Mouse (Mus musculus) hindbrain, embryonic 16.5 days (tissue): ENCODE data around the gene Ms4a4b. TPM values are rescaled to one million over a fixed set of nuclear protein-coding genes. Genes with fewer than 3 reads are reported as not detected.
"Not testable (repeated sequence)": the region's sequence is repeated elsewhere in the genome, so short reads cannot be mapped to it uniquely, and the experiment has no call there.

Experiments used
- ATAC-seq: fragments of 200-750 bp; cut with Nextera tagmentation; 2 replicates; pipeline ENCODE4 v1.8.0; 2017; ENCODE audit warnings: moderate TSS enrichment, moderate library complexity
- H3K27ac ChIP-seq: fragments of 300-500 bp; sonication (generic); 2 replicates; pipeline ENCODE4 v1.5.1; 2014; ENCODE audit warnings: low read depth, mild to moderate bottlenecking, control low read depth, low read length, moderate library complexity
- H3K27me3 ChIP-seq: fragments of 300-500 bp; sonication (generic); replicated peaks from 2 replicates; pipeline ENCODE4 v1.6.1; 2014; ENCODE audit warnings: low read length; ENCODE audit not compliant: control insufficient read depth, insufficient read depth
- H3K36me3 ChIP-seq: fragments of 300-500 bp; sonication (generic); 2 replicates; pipeline ENCODE4 v1.6.1; 2014; ENCODE audit warnings: mild to moderate bottlenecking, low read length, moderate library complexity, mixed read lengths; ENCODE audit not compliant: control insufficient read depth, insufficient read depth
- H3K4me1 ChIP-seq: fragments of 300-500 bp; sonication (generic); 2 replicates; pipeline ENCODE4 v1.6.1; 2014; ENCODE audit warnings: low read depth, low read length; ENCODE audit not compliant: control insufficient read depth, insufficient read depth
- H3K4me2 ChIP-seq: fragments of 300-500 bp; sonication (generic); 2 replicates; pipeline ENCODE4 v1.6.1; 2014; ENCODE audit warnings: mild to moderate bottlenecking, low read length, control low read depth, moderate library complexity
- H3K4me3 ChIP-seq: fragments of 300-500 bp; sonication (generic); 2 replicates; pipeline ENCODE4 v1.5.1; 2014; ENCODE audit warnings: mild to moderate bottlenecking, low read length, control low read depth, moderate library complexity
- H3K9ac ChIP-seq: fragments of 300-500 bp; sonication (generic); 2 replicates; pipeline ENCODE4 v1.6.1; 2014; ENCODE audit warnings: low read depth, mild to moderate bottlenecking, control low read depth, low read length, moderate library complexity
- H3K9me3 ChIP-seq: fragments of 300-500 bp; sonication (generic); 2 replicates; pipeline ENCODE4 v1.6.1; 2014; ENCODE audit warnings: mild to moderate bottlenecking, low read length, moderate library complexity; ENCODE audit not compliant: control insufficient read depth
- WGBS: fragments of 180-500 bp; shearing (Covaris S2); extraction: QIAGEN DNeasy Blood & Tissue Kit; methylation state at CpG from one replicate; pipeline ENCODE4 v1.1.7; 2014; 5-methylcytosine and 5-hydroxymethylcytosine counted together
- polyA plus RNA-seq: library from polyadenylated mRNA; unstranded; fragments of >200 nt; fragmentation: Nextera tagmentation; extraction: Ambion mirVana; gene quantifications from 2 replicates; pipeline ENCODE4 v1.2.1, GENCODE M21; 2015

Ms4a4b gene
- polyA plus RNA-seq, 1 experiment from 2014 or later, result not detected

DNA sequence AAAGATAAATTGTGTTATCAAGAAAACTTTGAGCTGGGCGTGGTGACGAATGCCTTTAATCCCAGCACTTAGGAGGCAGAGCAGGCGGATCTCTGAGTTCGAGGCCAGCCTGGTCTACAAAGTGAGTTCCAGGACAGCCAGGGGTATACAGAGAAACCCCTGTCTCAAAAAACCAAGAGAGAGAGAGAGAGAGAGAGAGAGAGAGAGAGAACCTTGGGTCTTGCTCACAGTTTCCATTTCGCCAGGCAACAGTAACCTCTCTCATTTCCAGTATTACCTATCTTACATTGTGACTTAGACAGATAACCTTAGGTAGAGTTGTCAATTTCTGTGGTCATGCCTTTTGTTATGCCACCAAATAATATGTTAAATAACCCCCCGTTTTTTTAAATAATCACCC lies 53.0 kb downstream of the Ms4a4b start:
- Histone ChIP-seq H3K27ac (no peak overlapping the region), H3K27me3 (no peaks in the 10 kb centered on the region), H3K4me2 (no peak overlapping the region), H3K36me3 (no peaks in the 10 kb centered on the region), H3K4me1 (no peaks in the 10 kb centered on the region), H3K9me3 (no peaks in the 10 kb centered on the region), H3K9ac (no peak overlapping the region), H3K4me3 (no peak overlapping the region)
- WGBS, result 91% methylated on average over 6 of the region's 6 CpGs
- no peak for ATAC-seq

DNA sequence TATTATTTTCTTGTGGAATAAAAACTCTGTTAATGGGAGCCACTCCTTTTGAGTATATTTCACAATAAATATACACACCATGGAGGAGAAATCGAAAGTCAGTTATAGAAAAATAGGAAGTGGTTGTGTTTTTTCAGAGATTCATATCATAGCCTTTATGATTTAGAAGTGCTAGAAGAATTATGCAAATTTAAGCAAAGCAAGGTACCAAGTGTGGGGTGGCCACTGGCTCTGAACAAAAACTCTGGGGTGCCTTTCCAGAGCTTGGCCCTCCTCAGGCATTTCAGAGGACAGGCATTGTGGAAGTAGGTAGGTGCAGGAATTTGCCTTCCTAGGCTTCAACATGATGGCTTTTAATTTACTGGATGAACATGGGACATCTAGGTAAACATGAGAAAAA lies 53.9 kb downstream of the Ms4a4b start:
- not testable (repeated sequence) for H3K4me2 ChIP-seq, H3K27me3 ChIP-seq, ATAC-seq, H3K36me3 ChIP-seq, H3K9ac ChIP-seq, H3K9me3 ChIP-seq, H3K27ac ChIP-seq, H3K4me1 ChIP-seq, H3K4me3 ChIP-seq
- WGBS, result 84% methylated on average over 1 of the region's 1 CpGs

DNA sequence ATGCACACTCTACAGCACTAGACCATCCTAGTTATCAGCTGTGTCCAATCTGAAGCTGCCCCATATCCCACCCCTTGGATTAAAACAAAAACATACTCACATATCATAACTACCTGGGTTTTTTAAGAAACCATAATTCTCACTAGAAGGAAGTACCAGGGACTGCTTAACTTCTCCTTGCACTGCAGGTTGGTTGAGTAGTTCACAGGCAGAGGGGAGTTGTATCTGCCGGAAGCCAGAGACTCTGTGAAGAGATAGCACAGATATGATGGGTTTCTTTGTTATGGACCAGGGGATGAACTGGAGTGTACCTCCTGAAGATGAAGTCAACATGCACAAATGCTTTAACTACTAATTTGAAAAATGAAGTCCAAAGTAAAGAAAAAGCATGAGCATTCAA lies 57.4 kb downstream of the Ms4a4b start:
- Histone ChIP-seq H3K4me2 (no peak overlapping the region), H3K4me1 (no peaks in the 10 kb centered on the region), H3K27me3 (no peaks in the 10 kb centered on the region), H3K9me3 (no peaks in the 10 kb centered on the region), H3K27ac (no peak overlapping the region), H3K9ac (no peak overlapping the region), H3K4me3 (no peak overlapping the region), H3K36me3 (no peaks in the 10 kb centered on the region)
- 93% methylated on average over 1 of the region's 1 CpGs for WGBS
- no peak for ATAC-seq

DNA sequence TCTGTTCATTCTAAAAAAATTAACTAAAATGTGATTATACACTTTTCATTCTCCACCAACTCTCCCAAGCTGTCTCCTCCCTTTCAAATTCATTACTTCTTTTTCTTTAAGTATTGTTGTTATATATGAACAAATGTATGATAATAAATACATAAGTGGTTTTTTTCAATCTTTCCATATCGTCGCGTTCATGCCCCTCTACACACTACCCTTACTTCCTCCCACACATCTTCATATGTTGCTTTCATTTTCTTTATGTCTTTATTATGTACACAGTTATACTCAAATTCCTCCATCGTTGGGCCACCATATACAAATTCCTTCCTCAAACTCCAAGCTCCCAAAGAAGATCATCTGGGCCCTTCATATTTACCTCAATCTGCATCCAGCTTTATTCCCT lies 58.0 kb downstream of the Ms4a4b start:
- H3K27ac ChIP-seq, result no peak overlapping the region
- 89% methylated on average over 4 of the region's 4 CpGs for WGBS
- ATAC-seq, result no peak
- no peaks in the 10 kb centered on the region for H3K36me3 ChIP-seq
- H3K4me1 ChIP-seq, result no peaks in the 10 kb centered on the region
- no peak overlapping the region for H3K9ac ChIP-seq
- H3K4me3 ChIP-seq, result no peak overlapping the region
- no peaks in the 10 kb centered on the region for H3K9me3 ChIP-seq
- H3K4me2 ChIP-seq, result no peak overlapping the region
- no peaks in the 10 kb centered on the region for H3K27me3 ChIP-seq

DNA sequence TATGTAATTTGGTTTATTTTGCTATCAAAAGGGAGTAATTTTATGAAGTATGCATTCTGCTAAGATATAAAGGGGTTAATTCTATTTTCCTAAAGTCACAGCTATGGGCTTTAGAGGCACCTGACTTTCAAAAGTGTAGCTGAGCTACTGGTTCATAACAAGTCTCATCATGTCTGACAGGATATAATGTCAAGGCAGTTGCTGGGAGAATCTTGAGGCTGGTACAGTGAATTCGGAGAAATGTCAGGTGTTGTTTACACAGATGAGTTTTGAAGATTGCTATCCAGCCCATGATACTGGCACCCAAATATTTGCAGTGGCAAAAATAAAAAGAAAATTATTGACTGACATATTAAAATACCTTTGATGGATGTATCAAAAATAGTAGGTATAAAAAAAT lies 61.5 kb downstream of the Ms4a4b start:
- no peaks in the 10 kb centered on the region for H3K36me3 ChIP-seq
- H3K4me1 ChIP-seq, result no peaks in the 10 kb centered on the region
- no peak overlapping the region for H3K9ac ChIP-seq
- H3K4me2 ChIP-seq, result no peak overlapping the region
- no peak overlapping the region for H3K27ac ChIP-seq
- H3K27me3 ChIP-seq, result no peaks in the 10 kb centered on the region
- no peaks in the 10 kb centered on the region for H3K9me3 ChIP-seq
- no peak overlapping the region for H3K4me3 ChIP-seq
- no peak for ATAC-seq
- WGBS, result 89% methylated on average over 1 of the region's 1 CpGs

DNA sequence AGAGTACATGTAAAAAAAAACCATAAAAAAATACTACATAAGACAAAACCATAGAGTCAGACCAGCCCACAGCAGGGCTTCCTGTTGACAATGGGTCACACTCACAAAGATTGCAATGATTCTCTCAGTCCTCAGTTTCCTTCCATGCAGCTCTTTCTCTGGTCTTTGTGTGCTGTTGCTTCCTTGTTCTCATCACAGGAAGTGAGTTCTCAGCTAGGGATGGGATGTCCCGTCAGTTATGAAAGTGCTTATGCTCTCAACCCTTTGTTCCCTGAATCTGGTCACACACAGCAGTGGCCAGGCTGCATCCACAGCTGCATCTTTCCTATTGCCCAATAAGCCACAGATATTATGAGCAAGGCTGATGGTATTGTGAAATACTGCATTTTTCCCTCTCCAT lies 70.1 kb downstream of the Ms4a4b start:
- Histone ChIP-seq H3K36me3 (no peaks in the 10 kb centered on the region), H3K9ac (no peak overlapping the region), H3K4me1 (no peaks in the 10 kb centered on the region), H3K27me3 (no peaks in the 10 kb centered on the region), H3K9me3 (no peaks in the 10 kb centered on the region), H3K27ac (no peak overlapping the region), H3K4me3 (no peak overlapping the region), H3K4me2 (no peak overlapping the region)
- ATAC-seq, result no peak
- WGBS, result 44% methylated on average over 1 of the region's 1 CpGs

DNA sequence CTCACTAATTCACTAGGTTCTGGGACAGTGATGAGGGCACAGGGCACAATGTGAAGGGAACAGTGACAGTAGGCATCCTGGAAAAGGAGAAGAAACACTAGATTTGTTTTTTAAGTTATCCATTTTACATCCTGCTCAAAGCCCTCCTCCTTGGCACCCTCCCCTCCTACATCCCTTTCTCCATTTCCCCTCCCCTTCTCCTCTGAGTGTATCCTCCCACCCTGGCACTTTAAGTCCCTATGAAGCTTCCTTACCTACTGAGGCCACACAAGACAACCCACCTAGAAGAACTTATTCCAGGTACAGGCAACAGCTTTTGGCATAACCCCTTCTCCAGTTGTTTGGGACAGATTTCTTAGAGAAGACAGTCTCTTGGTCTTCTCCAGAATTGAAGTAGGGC lies 72.9 kb downstream of the Ms4a4b start, which contains the start of gene Ms4a6b:
Gene Ms4a6b (plus strand): TSS at position 267 of the 400 bp plus-strand sequence.
- Histone ChIP-seq H3K36me3 (no peaks in the 10 kb centered on the region), H3K9ac (no peak within 1 kb of the TSS), H3K4me3 (no peak within 1 kb of the TSS), H3K4me2 (no peak within 1 kb of the TSS), H3K27ac (no peak within 1 kb of the TSS), H3K9me3 (no peaks in the 10 kb centered on the region), H3K4me1 (no peaks in the 10 kb centered on the region), H3K27me3 (no peaks in the 10 kb centered on the region)
- no peak for ATAC-seq

Other genes with a start within 250 kb of the Ms4a4b start
- gene Ms4a13, start 246.8 kb upstream of the Ms4a4b start, polyA plus RNA-seq, result not detected in 2 replicates
- gene Ms4a12, start 211.1 kb upstream of the Ms4a4b start, polyA plus RNA-seq, result not detected in 2 replicates
- not detected in 2 replicates for gene Ms4a1, start 177.3 kb upstream of the Ms4a4b start, polyA plus RNA-seq
- gene Ms4a5, start 159.7 kb upstream of the Ms4a4b start, polyA plus RNA-seq, result not detected in 2 replicates
- not detected in 2 replicates for gene Ms4a14, start 129.1 kb upstream of the Ms4a4b start, polyA plus RNA-seq
- gene Ms4a7, start 107.4 kb upstream of the Ms4a4b start, polyA plus RNA-seq, result 2.2 and 4.3 TPM in 2 replicates
- 2.1 and 2.5 TPM in 2 replicates for gene Ms4a4a, start 68.0 kb upstream of the Ms4a4b start, polyA plus RNA-seq
- gene Ms4a4c, start 38.8 kb upstream of the Ms4a4b start, polyA plus RNA-seq, result 0.53 TPM in 1 of 2 replicates, not detected in the other
- 2.2 and 2.5 TPM in 2 replicates for gene Ms4a6c, start 25.8 kb downstream of the Ms4a4b start, polyA plus RNA-seq
- not detected in 2 replicates for gene Gm8369, start 42.4 kb downstream of the Ms4a4b start, polyA plus RNA-seq
- gene Ms4a6b, start 73.0 kb downstream of the Ms4a4b start, polyA plus RNA-seq, result 2.2 and 3.1 TPM in 2 replicates
- gene Ms4a4d, start 93.2 kb downstream of the Ms4a4b start, polyA plus RNA-seq, result not detected in 2 replicates
- 1.9 and 2.1 TPM in 2 replicates for gene Ms4a6d, start 161.3 kb downstream of the Ms4a4b start, polyA plus RNA-seq
- 0.10 and 0.32 TPM in 2 replicates for gene Ms4a2, start 180.2 kb downstream of the Ms4a4b start, polyA plus RNA-seq
- gene Ms4a3, start 197.3 kb downstream of the Ms4a4b start, polyA plus RNA-seq, result not detected in 2 replicates
- not detected in 2 replicates for gene Oosp2, start 217.0 kb downstream of the Ms4a4b start, polyA plus RNA-seq
- not detected in 2 replicates for gene Oosp1, start 247.6 kb downstream of the Ms4a4b start, polyA plus RNA-seq